Mouse (Mus musculus) urinary bladder, adult 2 months (tissue): ENCODE results near the gene Mta3. TPM values are rescaled to one million over a fixed set of nuclear protein-coding genes. Genes with fewer than 3 reads are reported as not detected.
"Not testable (repeated sequence)": the region's sequence is repeated elsewhere in the genome, so short reads cannot be mapped to it uniquely, and the experiment has no call there.

Source experiments
- DNase-seq: peaks from one replicate; pipeline ENCODE4 v3.0.0; 2022; ENCODE audit warnings: low spot score
- polyA plus RNA-seq: library from polyadenylated mRNA; depleted of rRNA; stranded (reverse); fragments of >200 nt; gene quantifications from 2 replicates; pipeline ENCODE4 v1.2.3, GENCODE M21; 2012

Gene Mta3
- polyA plus RNA-seq, 1 experiment: 76.8 TPM

- no peak for DNase-seq
Observed at GRCm38 (mm10) chr17:83708891-83709290, 2.9 kb downstream of the Mta3 start.

DNA sequence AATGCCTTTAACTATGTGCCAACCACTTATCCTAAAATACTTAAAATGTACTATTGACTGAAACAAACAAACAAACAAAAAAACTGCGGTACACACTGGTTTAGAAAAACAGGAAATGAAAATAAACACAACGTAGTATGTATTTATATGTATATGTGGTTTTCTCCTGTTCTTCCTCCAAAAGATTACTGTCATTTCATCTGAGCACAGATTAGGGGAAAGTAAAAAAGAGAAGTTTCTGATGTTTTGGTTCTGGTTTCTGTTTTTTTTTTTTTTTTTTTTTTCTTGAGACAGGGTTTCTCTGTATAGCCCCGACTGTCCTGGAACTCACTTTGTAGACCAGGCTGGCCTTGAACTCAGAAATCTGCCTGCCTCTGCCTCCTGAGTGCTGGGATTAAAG is 3.6 kb downstream of the Mta3 start:
- DNase-seq: not testable (repeated sequence)

DNA sequence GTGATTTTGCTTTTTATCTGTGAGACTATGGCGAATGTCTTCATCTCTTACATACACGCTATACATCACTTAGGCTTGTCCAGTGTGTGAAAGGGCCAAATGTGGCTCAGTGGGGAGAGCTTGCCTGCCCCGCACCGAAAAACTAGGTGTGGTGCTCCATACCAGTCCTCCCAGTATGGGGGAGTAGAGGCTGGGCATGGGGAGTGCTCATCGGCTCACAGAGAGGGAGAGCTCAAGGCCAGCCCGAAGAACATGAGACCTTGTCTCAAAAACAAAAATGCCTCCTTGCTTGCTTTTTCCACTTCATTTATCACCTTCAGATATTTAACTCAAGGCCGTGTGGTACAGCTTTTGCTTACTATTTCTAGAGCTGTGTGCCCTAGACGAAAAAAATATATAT is 4.7 kb downstream of the Mta3 start:
- DNase-seq: no peak

DNA sequence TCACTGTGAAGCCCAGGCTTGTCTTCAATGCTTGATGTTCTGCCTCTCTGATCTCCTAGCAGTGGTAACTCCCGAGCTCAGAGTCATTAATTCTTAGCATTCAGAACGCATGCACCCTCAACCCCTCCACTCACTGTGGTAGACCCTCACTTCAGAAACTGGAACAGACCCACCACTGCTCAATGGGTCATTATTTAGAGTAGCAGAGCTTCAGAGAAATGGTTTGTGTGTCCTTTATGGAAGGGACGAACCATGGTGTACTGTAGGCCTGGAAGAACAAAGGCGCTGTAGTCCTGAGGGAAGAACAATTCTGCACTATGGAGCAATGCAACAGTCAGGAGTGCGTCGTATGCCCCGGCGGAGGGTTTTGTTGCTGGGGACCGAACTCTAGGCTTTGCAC is 6.4 kb downstream of the Mta3 start:
- no peak for DNase-seq

GRCm38 (mm10) chr17:83720449-83720848 is 14.5 kb downstream of the Mta3 start:
- DNase-seq: no peak

GRCm38 (mm10) chr17:83721157-83721556 is 15.2 kb downstream of the Mta3 start:
- no peak for DNase-seq

DNA sequence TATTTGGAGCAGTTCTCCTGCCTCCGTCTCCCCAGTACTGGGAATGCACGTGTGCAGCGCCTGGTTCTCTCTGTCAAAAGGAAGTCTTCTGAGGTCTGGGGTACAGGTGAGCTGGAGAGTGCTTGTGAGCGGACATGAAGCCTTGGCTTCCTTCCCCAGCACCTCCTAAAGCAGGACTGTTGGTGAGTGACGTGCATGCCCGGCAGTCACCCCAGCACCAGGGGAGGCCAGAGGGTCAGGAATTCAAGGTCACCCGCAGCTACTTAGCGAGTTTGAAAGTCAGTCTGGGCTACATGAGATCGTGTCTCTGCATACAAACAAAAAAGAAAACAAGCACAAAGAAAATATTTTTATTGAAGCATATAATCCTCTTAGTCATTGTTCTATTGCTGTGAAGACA is 17.1 kb downstream of the Mta3 start:
- DNase-seq: no peak

- no peak for DNase-seq
Observed at GRCm38 (mm10) chr17:83726496-83726895, 20.5 kb downstream of the Mta3 start.

- no peak for DNase-seq
Observed at GRCm38 (mm10) chr17:83727707-83728106, 21.7 kb downstream of the Mta3 start.

- no peak for DNase-seq
Observed at GRCm38 (mm10) chr17:83729029-83729428, 23.1 kb downstream of the Mta3 start.

DNA sequence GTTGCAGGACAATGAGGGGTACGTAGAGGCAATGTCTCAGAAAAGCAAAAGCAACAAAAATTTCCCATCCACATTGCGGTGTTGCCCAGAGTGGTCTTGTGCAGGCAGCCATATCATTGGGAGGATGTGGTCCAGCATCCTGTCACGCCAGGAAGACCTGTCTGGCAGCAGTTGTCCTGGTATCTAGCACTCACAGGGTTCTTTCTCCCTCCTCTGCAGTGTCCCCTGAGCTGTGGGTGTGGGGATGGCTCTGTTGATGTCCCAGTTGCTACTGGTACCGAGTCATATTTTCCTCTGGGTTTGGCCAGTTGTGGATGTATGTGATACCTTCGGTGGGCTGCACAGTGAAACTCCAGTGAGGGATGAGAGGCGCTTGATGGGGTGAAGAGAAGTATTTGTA is 24.2 kb downstream of the Mta3 start:
- no peak for DNase-seq

DNA sequence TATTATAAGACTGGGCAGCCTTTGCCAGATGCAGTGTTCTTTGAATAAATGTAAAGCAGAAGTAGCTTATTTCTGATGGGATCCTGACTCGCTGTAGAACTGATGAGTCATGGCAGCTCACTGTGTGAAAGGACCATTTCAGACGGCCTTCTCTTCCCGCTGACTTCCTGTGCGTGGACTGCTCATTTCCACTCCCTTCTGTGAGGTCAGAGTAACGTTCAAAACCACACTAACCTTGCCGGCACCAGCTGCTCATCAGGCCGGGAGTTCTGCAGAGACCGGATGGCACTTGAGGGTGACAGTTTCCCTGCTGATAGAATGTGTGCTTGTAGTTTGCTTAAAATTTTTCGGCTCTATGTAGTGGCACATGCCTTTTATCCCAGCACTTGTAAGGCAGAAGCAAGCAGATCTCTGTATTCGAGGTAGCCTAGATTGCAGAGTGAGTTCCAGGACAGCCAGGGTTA is 26.2 kb downstream of the Mta3 start:
- DNase-seq: no peak

GRCm38 (mm10) chr17:83732801-83733200 is 26.8 kb downstream of the Mta3 start:
- peak; percentile 54 for DNase-seq

- no peak for DNase-seq
Observed at GRCm38 (mm10) chr17:83736701-83737100, 30.7 kb downstream of the Mta3 start.

DNA sequence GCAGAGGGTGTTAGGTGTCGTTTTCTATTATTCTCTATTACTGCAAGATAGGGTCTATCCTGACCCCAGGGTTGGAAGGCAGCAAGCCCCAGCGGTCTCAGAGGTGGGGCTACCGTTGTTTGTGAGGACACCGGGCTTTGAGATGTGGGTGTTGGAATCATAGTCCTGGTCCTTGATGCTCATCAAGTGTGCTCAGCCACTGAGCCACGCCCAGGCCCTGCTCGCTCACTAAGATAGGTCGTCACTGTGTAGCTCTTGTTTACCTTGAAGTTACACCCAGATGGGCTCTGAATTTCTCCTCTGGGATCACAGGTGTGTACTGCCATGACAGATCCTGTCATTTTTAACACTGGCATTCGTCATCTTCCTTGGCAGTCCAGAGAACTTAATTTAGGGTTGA is 31.8 kb downstream of the Mta3 start:
- no peak for DNase-seq

GRCm38 (mm10) chr17:83740135-83740676 is 34.2 kb downstream of the Mta3 start:
- DNase-seq: no peak

DNA sequence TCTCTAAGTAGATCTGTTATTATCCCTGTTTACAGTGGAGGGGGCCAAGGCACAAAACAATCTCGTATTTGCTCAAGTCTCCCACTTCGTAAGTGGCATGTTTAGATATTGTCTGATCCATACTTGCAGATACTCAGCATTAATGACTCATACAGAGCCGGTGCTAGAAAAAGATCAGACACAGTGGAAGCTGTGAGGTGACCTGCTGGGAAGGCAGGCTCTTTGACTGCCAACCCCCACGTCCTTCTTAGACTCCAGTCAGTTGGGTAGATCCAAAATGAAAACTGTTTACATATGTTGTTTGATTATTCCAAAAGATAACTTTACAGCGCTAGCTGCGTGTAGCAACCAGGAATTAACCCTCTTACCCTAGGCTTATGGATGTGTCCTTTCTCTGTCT is 35.3 kb downstream of the Mta3 start:
- DNase-seq: no peak

DNA sequence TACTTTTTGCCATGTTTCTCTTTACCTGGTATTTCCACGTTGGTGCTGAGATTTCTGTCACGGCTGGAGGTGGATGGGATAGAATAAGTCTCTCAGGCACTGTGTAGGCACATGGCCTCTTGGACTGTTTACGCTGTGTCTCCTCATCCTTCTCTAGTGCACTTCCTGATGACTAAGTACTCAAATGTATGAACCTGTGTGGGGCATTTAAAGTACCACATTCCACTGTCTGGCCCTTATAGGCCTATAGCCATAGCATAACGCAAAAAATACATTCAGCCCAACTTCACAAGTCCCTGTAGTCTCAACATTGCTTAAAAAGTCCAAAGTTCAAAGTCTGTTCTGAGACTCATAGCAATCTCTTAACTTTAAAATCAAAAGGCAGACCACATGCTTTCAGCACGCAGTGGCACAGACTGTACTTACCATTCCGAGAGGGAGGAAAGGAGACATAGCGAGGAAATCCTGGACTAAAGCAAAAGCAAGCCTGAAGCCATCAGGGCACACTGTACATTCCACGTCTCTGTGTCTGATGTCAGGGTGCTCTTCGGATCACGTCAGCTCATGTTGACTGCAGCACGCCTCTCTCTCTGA is 38.4 kb downstream of the Mta3 start:
- no peak for DNase-seq

DNA sequence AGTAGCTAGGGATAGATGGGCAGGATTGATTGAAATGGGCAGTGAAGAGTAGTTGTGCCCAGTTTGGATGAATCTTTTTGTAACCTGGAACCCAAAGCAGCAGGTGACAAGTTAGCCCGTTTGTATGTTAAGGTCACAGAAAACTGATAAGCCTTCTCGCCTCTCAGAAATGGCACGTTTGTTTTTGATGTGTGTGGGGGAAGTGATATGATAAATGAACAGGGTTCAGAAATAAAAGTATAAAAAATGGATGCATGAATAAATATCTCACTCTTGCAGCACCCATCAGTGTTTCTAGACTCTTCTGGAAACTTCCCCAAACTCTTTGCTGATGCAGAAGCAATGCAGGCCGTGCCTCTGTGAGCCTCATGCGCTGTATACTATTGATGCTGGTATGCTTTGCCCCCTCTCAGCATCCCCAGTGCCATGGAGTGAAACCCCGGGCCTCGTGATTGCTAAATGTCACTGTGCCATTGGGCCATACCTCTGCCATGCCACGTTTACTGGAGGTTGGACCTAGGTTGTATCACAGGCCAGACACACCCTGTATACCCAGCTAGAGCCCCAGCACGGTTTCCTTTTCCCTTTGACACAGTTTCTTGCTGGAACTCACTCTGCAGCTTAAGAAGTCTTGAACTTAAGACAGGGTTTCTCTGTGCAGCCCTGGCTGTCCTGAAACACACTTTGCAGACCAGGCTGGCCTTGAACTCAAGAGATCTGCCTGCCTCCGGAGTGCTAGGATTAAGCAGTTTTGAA is 41.6 kb downstream of the Mta3 start:
- DNase-seq: no peak

DNA sequence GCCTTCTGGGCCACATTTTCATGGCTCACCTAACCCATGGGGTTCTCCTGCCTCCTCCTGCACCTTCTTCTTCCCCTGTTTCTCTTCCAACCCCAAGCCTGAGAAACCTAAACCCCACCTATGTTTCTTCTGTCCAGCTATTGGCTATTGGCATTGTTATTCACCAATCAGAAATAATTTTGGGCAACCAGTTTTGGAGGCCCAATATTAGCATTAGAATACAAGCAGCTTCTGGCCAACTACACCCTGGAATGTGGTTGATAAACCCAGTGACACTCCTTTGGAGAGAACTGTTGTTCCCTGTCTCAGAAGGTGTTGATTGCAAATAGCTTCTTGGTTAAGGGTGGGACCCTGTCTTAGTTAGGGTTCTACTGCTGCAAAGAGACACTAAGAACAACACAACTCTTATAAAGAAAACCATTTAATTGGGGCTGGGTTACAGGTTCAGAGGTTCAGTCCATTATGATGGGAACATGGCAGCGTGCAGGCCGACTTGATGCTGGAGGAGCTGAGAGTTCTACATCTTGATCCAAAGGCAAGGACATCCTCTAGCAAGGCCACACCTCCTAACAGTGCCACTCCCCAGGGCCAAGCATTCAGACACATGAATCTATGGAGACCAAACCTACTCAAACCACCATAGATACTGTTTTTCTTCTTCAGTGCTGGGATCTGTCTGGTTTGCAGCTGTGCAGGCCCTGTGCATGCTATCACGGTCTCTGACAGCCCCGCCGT is 44.4 kb downstream of the Mta3 start:
- DNase-seq: no peak

GRCm38 (mm10) chr17:83753112-83753899 is 47.3 kb downstream of the Mta3 start:
- DNase-seq: no peak

DNA sequence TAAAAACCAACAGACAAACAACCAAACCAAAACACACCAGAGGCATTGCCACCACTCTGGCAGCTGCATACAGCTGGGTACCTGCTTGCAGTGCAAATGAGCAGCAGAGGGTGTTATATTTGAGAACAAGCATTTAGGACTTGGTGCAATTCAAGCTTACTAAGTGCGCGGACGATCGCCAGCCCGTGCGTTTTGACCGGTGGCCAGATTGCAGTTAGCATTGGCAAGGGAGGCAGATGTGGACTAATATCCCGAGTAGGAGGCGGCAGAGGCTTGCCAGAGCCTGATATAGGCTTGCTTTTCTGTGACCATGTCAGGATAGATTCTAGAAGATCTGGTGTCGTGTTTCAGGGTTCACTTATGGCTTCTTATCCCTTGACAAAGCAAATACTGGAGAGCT is 52.1 kb downstream of the Mta3 start:
- DNase-seq: no peak
